Mouse (Mus musculus) CH12.LX (cell line): Measurements from ENCODE around the gene Tln2. TPM values are rescaled to one million over a fixed set of nuclear protein-coding genes. Genes with fewer than 3 reads are reported as not detected.

ENCODE experiments used
- DNase-seq: peaks from one replicate; pipeline ENCODE4 v3.0.0-alpha.2; 2013; ENCODE audit errors: extremely low read depth
- H3K27ac ChIP-seq: 2 replicates; pipeline ENCODE4 v1.5.1; 2012; ENCODE audit warnings: low read depth, mild to moderate bottlenecking, control low read depth, moderate library complexity; ENCODE audit not compliant: insufficient read depth
- H3K27me3 ChIP-seq: replicated peaks from 2 replicates; pipeline ENCODE3; 2012; ENCODE audit warnings: inconsistent platforms
- H3K36me3 ChIP-seq, 2 experiments: replicated peaks in 1 of 2; 2 replicates each; pipeline versions ENCODE3 to v1.6.1; 2012; ENCODE audit warnings: inconsistent platforms in 1 of 2, low read length in 1 of 2, mild to moderate bottlenecking in 1 of 2, mixed read lengths in 1 of 2, moderate library complexity in 1 of 2; ENCODE audit not compliant: control insufficient read depth in 1 of 2, insufficient read depth in 1 of 2
- H3K4me1 ChIP-seq, 2 experiments: 2 replicates each; pipeline ENCODE4 v1.6.1; 2012; ENCODE audit warnings: inconsistent platforms in 1 of 2, moderate library complexity in 1 of 2; ENCODE audit not compliant: insufficient read depth in 2 of 2, control insufficient read depth in 1 of 2
- H3K4me2 ChIP-seq: 2 replicates; pipeline ENCODE4 v1.6.1; 2012; ENCODE audit warnings: low read depth, mild to moderate bottlenecking, control low read depth; ENCODE audit not compliant: poor library complexity, insufficient read depth, severe bottlenecking
- H3K4me3 ChIP-seq, 3 experiments: fragments of 150-350 bp in 1 of 3; sonication (generic) in 1 of 3; replicated peaks in 1 of 3; 2 replicates each; pipeline versions ENCODE3 to v1.5.1; 2011 to 2012; ENCODE audit warnings: low read depth in 2 of 3, low read length in 2 of 3, mild to moderate bottlenecking in 2 of 3, moderate library complexity in 2 of 3, control low read depth in 1 of 3, improper control_type of control experiment in 1 of 3, inconsistent platforms in 1 of 3, mixed read lengths in 1 of 3; ENCODE audit not compliant: poor library complexity in 1 of 3
- H3K79me2 ChIP-seq: replicated peaks from 2 replicates; pipeline ENCODE4 v1.6.1; 2012; ENCODE audit warnings: mild to moderate bottlenecking, moderate library complexity; ENCODE audit not compliant: control insufficient read depth, poor library complexity, insufficient read depth, severe bottlenecking; ENCODE audit errors: extremely low read depth
- H3K9ac ChIP-seq: 2 replicates; pipeline ENCODE4 v1.6.1; 2012; ENCODE audit warnings: low read depth, mild to moderate bottlenecking, control low read depth, moderate library complexity; ENCODE audit not compliant: insufficient read depth
- H3K9me3 ChIP-seq: replicated peaks from 2 replicates; pipeline ENCODE3; 2012; ENCODE audit warnings: low read length, inconsistent platforms, mixed read lengths
- BHLHE40 ChIP-seq: IDR thresholded peaks from 2 replicates; pipeline ENCODE4 v1.6.1; 2011; ENCODE audit warnings: mild to moderate bottlenecking, low read depth, low read length, improper control_type of control experiment
- CHD2 ChIP-seq: IDR thresholded peaks from 2 replicates; pipeline ENCODE4 v1.6.1; 2011; ENCODE audit warnings: low read length, improper control_type of control experiment
- ELF1 ChIP-seq: IDR thresholded peaks from 2 replicates; pipeline ENCODE4 v1.6.1; 2014; ENCODE audit warnings: low read depth, mild to moderate bottlenecking, inconsistent platforms, low read length, improper control_type of control experiment
- ETS1 ChIP-seq: conservative IDR thresholded peaks from 2 replicates; pipeline ENCODE4 v1.6.1; 2012; ENCODE audit warnings: low read depth, mild to moderate bottlenecking, inconsistent platforms, low read length, improper control_type of control experiment, moderate library complexity
- HCFC1 ChIP-seq: IDR thresholded peaks from 2 replicates; pipeline ENCODE4 v1.6.1; 2012; ENCODE audit warnings: low read depth, mild to moderate bottlenecking, inconsistent platforms, low read length, improper control_type of control experiment
- JUN ChIP-seq: IDR thresholded peaks from 2 replicates; pipeline ENCODE4 v1.6.1; 2011; ENCODE audit warnings: low read depth, mild to moderate bottlenecking, low read length, improper control_type of control experiment, moderate library complexity; ENCODE audit not compliant: insufficient read depth
- MAZ ChIP-seq: IDR thresholded peaks from 2 replicates; pipeline ENCODE4 v1.6.1; 2012; ENCODE audit warnings: low read depth, mild to moderate bottlenecking, inconsistent platforms, low read length, improper control_type of control experiment, moderate library complexity
- MXI1 ChIP-seq: IDR thresholded peaks from 2 replicates; pipeline ENCODE4 v1.6.1; 2011; ENCODE audit warnings: mild to moderate bottlenecking, low read depth, low read length, improper control_type of control experiment
- MYC ChIP-seq: IDR thresholded peaks from 2 replicates; pipeline ENCODE4 v1.6.1; 2011; ENCODE audit warnings: low read depth, mild to moderate bottlenecking, improper control_type of control experiment, low read length
- NELFE ChIP-seq: IDR thresholded peaks from 2 replicates; pipeline ENCODE4 v1.6.1; 2011; ENCODE audit warnings: low read depth, low read length, improper control_type of control experiment
- NRF1 ChIP-seq: IDR thresholded peaks from 2 replicates; pipeline ENCODE4 v1.6.1; 2014; ENCODE audit warnings: low read depth, mild to moderate bottlenecking, inconsistent platforms, low read length, improper control_type of control experiment, moderate library complexity
- RCOR1 ChIP-seq: conservative IDR thresholded peaks from 2 replicates; pipeline ENCODE4 v1.6.1; 2012; ENCODE audit warnings: low read depth, mild to moderate bottlenecking, inconsistent platforms, low read length, improper control_type of control experiment
- SMC3 ChIP-seq: IDR thresholded peaks from 2 replicates; pipeline ENCODE4 v1.6.1; 2011; ENCODE audit warnings: low read depth, low read length, improper control_type of control experiment
- UBTF ChIP-seq: IDR thresholded peaks from 2 replicates; pipeline ENCODE4 v1.6.1; 2012; ENCODE audit warnings: low read depth, mild to moderate bottlenecking, inconsistent platforms, low read length, improper control_type of control experiment, moderate library complexity
- USF1 ChIP-seq: IDR thresholded peaks from 2 replicates; pipeline ENCODE4 v1.6.1; 2014; ENCODE audit warnings: low read depth, mild to moderate bottlenecking, inconsistent platforms, low read length, improper control_type of control experiment
- ZKSCAN1 ChIP-seq: IDR thresholded peaks from 2 replicates; pipeline ENCODE4 v1.6.1; 2012; ENCODE audit warnings: low read depth, inconsistent platforms, low read length, improper control_type of control experiment, borderline replicate concordance
- ZMIZ1 ChIP-seq: IDR thresholded peaks from 2 replicates; pipeline ENCODE4 v1.6.1; 2012; ENCODE audit warnings: low read depth, mild to moderate bottlenecking, inconsistent platforms, low read length, improper control_type of control experiment
- ZNF384 ChIP-seq: IDR thresholded peaks from 2 replicates; pipeline ENCODE4 v1.6.1; 2012; ENCODE audit warnings: low read depth, low read length, improper control_type of control experiment, inconsistent platforms
- dilution Hi-C: fragments of 300-500 bp; cut with MboI; formaldehyde crosslinking; loops from 2 replicates; pipeline ENCODE4 v1.14.3; 2020; ENCODE audit warnings: low sequenced_read_pairs; ENCODE audit not compliant: extremely low pct_unique_long_range_greater_than_20kb, extremely low pct_ligation_motif_present
- in situ Hi-C: fragments of 300-500 bp; cut with MboI; formaldehyde crosslinking; loops from 3 replicates; pipeline ENCODE4 v1.14.3; 2019; ENCODE audit warnings: low sequenced_read_pairs, low pct_ligation_motif_present, low pct_unique_long_range_greater_than_20kb, mixed read lengths
- polyA plus RNA-seq: library from polyadenylated mRNA; unstranded; fragments of >175 nt; gene quantifications from 2 replicates; pipeline ENCODE4 v1.2.1, GENCODE M21; 2012; ENCODE audit warnings: low read depth; ENCODE audit not compliant: insufficient read length
- total RNA-seq, 2 experiments: library from RNA; depleted of rRNA; stranded (reverse); fragments of 300-350 nt in 1 of 2; fragments of >200 nt in 1 of 2; gene quantifications; 2 replicates each; pipeline ENCODE4 v1.2.3; 2012 to 2014

Gene Tln2
- total and polyA plus RNA-seq, 3 experiments: 2.6 to 4.4 (median 4.4) TPM

- TF ChIP-seq NRF1: no peak
- no peak for TF ChIP-seq MXI1
- TF ChIP-seq CHD2: no peak
- no peak for TF ChIP-seq MYC
- no peak for TF ChIP-seq BHLHE40
- no peak for TF ChIP-seq SMC3
- no peak overlapping the region for H3K4me3 ChIP-seq
- H3K27ac ChIP-seq: no peak overlapping the region
- no peak overlapping the region for H3K9ac ChIP-seq
- H3K4me1 ChIP-seq: peaks cover 0 to 6% of the 10 kb centered on the region in 2 experiments; a peak in 1 of 4 replicates
- no peak for DNase-seq
- H3K4me2 ChIP-seq: no peak overlapping the region
- no peaks in the 10 kb centered on the region for H3K79me2 ChIP-seq
- H3K36me3 ChIP-seq: no peaks in the 10 kb centered on the region
- in situ Hi-C loops: loop anchor here (10.0 kb wide), 1 partner anchor 216 kb away; the partner anchor contains the start of gene Tpm1
- dilution Hi-C loops: no loop called here
- H3K27me3 ChIP-seq: no peaks in the 10 kb centered on the region
- no peaks in the 10 kb centered on the region for H3K9me3 ChIP-seq
These were observed 298.5 kb downstream of the Tln2 start for GRCm38 (mm10) chr9:67260835-67261599.

- DNase-seq: no peak
- dilution Hi-C loops (no loop called here), in situ Hi-C loops (no loop called here)
- Histone ChIP-seq H3K4me3 (no peak overlapping the region), H3K27ac (no peak overlapping the region), H3K4me2 (no peak overlapping the region)
- TF ChIP-seq MXI1: no peak
- TF ChIP-seq ZKSCAN1: no peak
- TF ChIP-seq HCFC1: no peak
- no peak for TF ChIP-seq JUN
- TF ChIP-seq, all 38 proteins: peak for 0
- Histone ChIP-seq H3K79me2 (no peaks in the 10 kb centered on the region), H3K9ac (no peak overlapping the region), H3K4me1 (no peaks in the 10 kb centered on the region), H3K9me3 (peaks cover 2% of the 10 kb centered on the region), H3K27me3 (no peaks in the 10 kb centered on the region), H3K36me3 (no peaks in the 10 kb centered on the region)
These were observed 309.4 kb downstream of the Tln2 start for GRCm38 (mm10) chr9:67250141-67250540.

DNA sequence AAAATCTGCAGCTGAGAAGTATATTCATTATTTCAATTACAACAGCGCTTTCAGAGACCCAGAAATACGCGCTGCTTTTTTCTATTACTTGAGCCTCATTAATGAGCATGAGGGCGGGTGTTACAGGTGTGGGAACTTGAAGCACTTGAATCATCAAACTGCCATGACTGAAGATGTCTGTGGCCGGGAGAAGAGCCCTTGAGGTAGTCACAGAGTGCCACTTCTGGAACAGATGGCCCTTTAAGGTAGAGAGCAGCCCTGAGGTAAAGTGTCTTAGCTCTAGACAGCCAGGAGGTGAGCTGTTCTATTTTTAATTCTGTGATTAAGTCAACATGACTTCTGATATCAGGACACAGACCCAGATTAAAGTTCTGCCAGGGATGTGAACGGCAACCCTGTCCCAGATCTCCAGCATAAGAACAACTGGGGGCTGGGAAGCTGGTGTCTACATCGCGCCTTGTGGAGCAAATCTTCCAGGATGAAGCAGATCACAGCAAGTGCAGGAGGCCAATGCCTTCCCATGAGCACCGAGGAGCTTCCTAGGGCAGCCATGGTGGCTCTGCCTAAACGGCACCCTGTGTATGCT lies 312.0 kb downstream of the Tln2 start:
- no peak overlapping the region for H3K4me3 ChIP-seq
- H3K36me3 ChIP-seq: no peaks in the 10 kb centered on the region
- no peak overlapping the region for H3K9ac ChIP-seq
- dilution Hi-C loops (no loop called here), in situ Hi-C loops (no loop called here)
- DNase-seq: no peak
- no peak overlapping the region for H3K27ac ChIP-seq
- H3K4me2 ChIP-seq: no peak overlapping the region
- no peaks in the 10 kb centered on the region for H3K27me3 ChIP-seq
- no peaks in the 10 kb centered on the region for H3K79me2 ChIP-seq
- H3K4me1 ChIP-seq: no peaks in the 10 kb centered on the region
- TF ChIP-seq NRF1 (no peak), UBTF (no peak), CHD2 (no peak), USF1 (no peak), MYC (no peak), MAZ (no peak), ETS1 (no peak), HCFC1 (no peak), RCOR1 (no peak), SMC3 (no peak), ELF1 (no peak), ZMIZ1 (no peak), BHLHE40 (no peak), NELFE (no peak), ZNF384 (no peak)
- peaks cover 2% of the 10 kb centered on the region for H3K9me3 ChIP-seq
